Mouse (Mus musculus) liver, embryonic 13.5 days (tissue): ENCODE data around the gene Atp6v1g2. TPM values are rescaled to one million over a fixed set of nuclear protein-coding genes. Genes with fewer than 3 reads are reported as not detected.

Experiments
- ATAC-seq: fragments of 200-750 bp; cut with Nextera tagmentation; 2 replicates; pipeline ENCODE4 v1.8.0; 2017; ENCODE audit warnings: low read depth, mild to moderate bottlenecking, moderate number of reproducible peaks, moderate library complexity
- DNase-seq: peaks from one replicate; pipeline ENCODE4 v3.0.0; 2022
- H3K27ac ChIP-seq: fragments of 300-500 bp; sonication (generic); 2 replicates; pipeline ENCODE4 v1.5.1; 2015; ENCODE audit warnings: moderate library complexity, mild to moderate bottlenecking, inconsistent platforms
- H3K27me3 ChIP-seq: fragments of 300-500 bp; sonication (generic); 2 replicates; pipeline ENCODE4 v1.6.1; 2015; ENCODE audit warnings: mild to moderate bottlenecking, inconsistent platforms
- H3K36me3 ChIP-seq: fragments of 300-500 bp; sonication (generic); 2 replicates; pipeline ENCODE4 v1.6.1; 2015; ENCODE audit warnings: mild to moderate bottlenecking, inconsistent platforms
- H3K4me1 ChIP-seq: fragments of 300-500 bp; sonication (generic); replicated peaks from 2 replicates; pipeline ENCODE4 v1.6.1; 2015; ENCODE audit warnings: inconsistent platforms
- H3K4me2 ChIP-seq: fragments of 300-500 bp; sonication (generic); 2 replicates; pipeline ENCODE4 v1.6.1; 2015; ENCODE audit warnings: inconsistent platforms, mild to moderate bottlenecking, moderate library complexity
- H3K4me3 ChIP-seq: fragments of 300-500 bp; sonication (generic); replicated peaks from 2 replicates; pipeline ENCODE4 v1.5.1; 2015; ENCODE audit warnings: mild to moderate bottlenecking, inconsistent platforms
- H3K9ac ChIP-seq: fragments of 300-500 bp; sonication (generic); 2 replicates; pipeline ENCODE4 v1.6.1; 2015; ENCODE audit warnings: mild to moderate bottlenecking, inconsistent platforms
- H3K9me3 ChIP-seq: fragments of 300-500 bp; sonication (generic); replicated peaks from 2 replicates; pipeline ENCODE4 v1.6.1; 2016; ENCODE audit warnings: inconsistent platforms
- WGBS: fragments of 180-500 bp; shearing (Covaris S2); methylation state at CpG from one replicate; pipeline ENCODE4 v1.1.7; 2015; ENCODE audit not compliant: insufficient replicate concordance; 5-methylcytosine and 5-hydroxymethylcytosine counted together
- polyA plus RNA-seq: library from polyadenylated mRNA; unstranded; fragments of >200 nt; fragmentation: Nextera tagmentation; extraction: Ambion mirVana; gene quantifications from 2 replicates; pipeline ENCODE4 v1.2.1, GENCODE M21; 2015

Atp6v1g2 gene
- polyA plus RNA-seq, 1 experiment from 2014 or later: 0.76 TPM

DNA sequence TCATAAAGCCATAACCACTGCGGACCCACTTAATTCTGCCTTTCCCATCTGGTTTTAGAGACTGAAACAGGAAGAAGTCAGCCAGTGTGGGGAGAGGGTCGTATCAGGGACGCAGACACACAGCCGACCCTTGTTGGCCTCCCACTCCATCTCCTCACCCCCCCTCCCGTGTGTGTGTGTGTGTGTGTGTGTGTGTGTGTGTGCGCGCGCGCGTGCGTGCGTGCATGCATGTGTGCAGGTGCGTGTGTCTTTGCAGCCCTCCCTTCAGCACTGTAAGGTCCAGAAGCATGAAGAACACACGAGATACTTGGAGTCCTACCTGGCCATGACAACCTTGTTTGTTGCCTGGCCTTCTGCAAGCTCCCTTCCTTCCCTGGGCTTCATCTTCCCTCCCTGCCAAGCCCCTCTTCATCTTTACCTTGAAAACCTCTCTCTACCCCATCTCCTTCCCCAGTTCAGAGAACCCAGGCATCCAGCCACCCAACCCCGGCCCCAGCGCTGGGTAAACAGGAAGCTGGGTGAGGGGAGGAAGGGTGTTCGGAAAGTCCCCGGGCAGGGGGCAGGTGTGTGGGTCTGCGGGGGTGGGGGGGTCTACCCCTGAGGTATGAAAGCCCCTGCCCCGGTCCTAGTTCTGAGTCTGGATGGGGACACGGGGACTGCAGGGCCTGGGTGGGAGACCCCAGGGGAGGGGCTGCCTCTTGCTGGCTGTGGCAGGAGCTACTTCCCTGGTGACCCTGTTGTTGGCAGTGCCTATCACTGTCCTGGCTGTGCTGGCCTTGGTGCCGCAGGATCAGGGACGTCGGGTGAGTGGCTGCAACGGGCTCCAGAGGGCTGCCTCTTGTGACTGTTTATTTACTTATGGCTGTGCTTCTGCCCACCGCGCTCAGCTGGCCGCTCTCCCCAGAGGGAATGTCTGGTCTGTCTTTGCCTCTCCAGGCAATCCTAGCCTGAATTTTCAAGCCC is 39.3 kb upstream of the Atp6v1g2 start, which contains the start of gene Ltb:
Ltb (plus strand) TSS at position 559 of the 963 bp plus-strand sequence.
- H3K36me3 ChIP-seq: no peaks in the 10 kb centered on the region
- WGBS: 50% methylated on average over 28 of the region's 28 CpGs
- ATAC-seq (0 out of 2 replicates have a peak, but pooled peaks have one; percentile 10), DNase-seq (no peak)
- H3K9ac ChIP-seq: peak within 1 kb of the TSS; percentile 62
- peak within 1 kb of the TSS; percentile 80 for H3K4me2 ChIP-seq
- H3K4me1 ChIP-seq: peaks cover 42% of the 10 kb centered on the region
- no peaks in the 10 kb centered on the region for H3K9me3 ChIP-seq
- peak within 1 kb of the TSS; percentile 57 for H3K4me3 ChIP-seq
- H3K27ac ChIP-seq: no peak within 1 kb of the TSS
- H3K27me3 ChIP-seq: peaks cover 42% of the 10 kb centered on the region

- Histone ChIP-seq H3K4me2 (peak overlapping the region; percentile 80), H3K9ac (peak overlapping the region; percentile 62), H3K27ac (no peak overlapping the region), H3K4me1 (peaks cover 34% of the 10 kb centered on the region), H3K4me3 (peak overlapping the region; percentile 57), H3K9me3 (no peaks in the 10 kb centered on the region), H3K27me3 (peaks cover 51% of the 10 kb centered on the region), H3K36me3 (no peaks in the 10 kb centered on the region)
- no peak for DNase-seq
- ATAC-seq: 0 out of 2 replicates have a peak, but pooled peaks have one; percentile 17
- 35% methylated on average over 19 of the region's 19 CpGs for WGBS
These were observed 38.4 kb upstream of the Atp6v1g2 start for GRCm38 (mm10) chr17:35194844-35195630.

DNA sequence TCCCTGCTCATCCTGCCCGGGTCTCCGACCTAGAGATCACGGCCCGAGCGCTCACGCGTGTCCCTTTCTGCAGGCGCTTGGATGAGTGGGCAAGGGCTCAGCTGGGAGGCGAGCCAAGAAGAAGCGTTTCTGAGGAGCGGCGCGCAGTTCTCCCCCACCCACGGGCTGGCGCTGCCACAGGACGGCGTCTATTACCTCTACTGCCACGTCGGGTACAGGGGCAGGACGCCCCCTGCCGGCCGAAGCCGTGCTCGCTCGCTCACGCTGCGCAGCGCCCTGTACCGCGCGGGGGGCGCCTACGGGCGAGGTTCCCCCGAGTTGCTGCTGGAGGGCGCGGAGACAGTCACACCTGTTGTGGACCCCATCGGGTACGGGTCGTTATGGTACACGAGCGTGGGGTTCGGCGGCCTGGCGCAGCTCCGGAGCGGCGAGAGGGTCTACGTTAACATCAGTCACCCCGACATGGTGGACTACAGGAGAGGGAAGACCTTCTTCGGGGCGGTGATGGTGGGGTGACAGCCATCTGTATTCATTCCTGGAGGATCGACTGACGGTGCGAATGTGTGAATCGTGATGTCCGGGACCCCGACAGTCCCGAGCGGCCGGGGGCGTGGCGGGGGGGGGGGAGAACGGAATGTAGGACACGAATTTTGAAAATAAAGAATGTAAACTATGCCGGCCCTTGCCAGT is 37.7 kb upstream of the Atp6v1g2 start:
- Histone ChIP-seq H3K9me3 (no peaks in the 10 kb centered on the region), H3K4me1 (peaks cover 35% of the 10 kb centered on the region), H3K27ac (no peak overlapping the region), H3K36me3 (no peaks in the 10 kb centered on the region), H3K4me2 (peak overlapping the region; percentile 80), H3K9ac (peak overlapping the region; percentile 62), H3K27me3 (peaks cover 57% of the 10 kb centered on the region), H3K4me3 (peak overlapping the region; percentile 57)
- peak; percentile 76 for ATAC-seq
- WGBS: 2% methylated on average over 66 of the region's 66 CpGs
- peak; percentile 66 for DNase-seq

- no peak for DNase-seq
- Histone ChIP-seq H3K4me2 (peak overlapping the region; percentile 80), H3K4me1 (peaks cover 39% of the 10 kb centered on the region), H3K27me3 (peaks cover 62% of the 10 kb centered on the region), H3K4me3 (peak overlapping the region; percentile 57), H3K9ac (peak overlapping the region; percentile 62; the same call in 1 of the 2 replicates), H3K36me3 (no peaks in the 10 kb centered on the region), H3K27ac (no peak overlapping the region), H3K9me3 (no peaks in the 10 kb centered on the region)
- no peak for ATAC-seq
- 35% methylated on average over 9 of the region's 9 CpGs for WGBS
These were observed 37.2 kb upstream of the Atp6v1g2 start for GRCm38 (mm10) chr17:35196321-35196641.

DNA sequence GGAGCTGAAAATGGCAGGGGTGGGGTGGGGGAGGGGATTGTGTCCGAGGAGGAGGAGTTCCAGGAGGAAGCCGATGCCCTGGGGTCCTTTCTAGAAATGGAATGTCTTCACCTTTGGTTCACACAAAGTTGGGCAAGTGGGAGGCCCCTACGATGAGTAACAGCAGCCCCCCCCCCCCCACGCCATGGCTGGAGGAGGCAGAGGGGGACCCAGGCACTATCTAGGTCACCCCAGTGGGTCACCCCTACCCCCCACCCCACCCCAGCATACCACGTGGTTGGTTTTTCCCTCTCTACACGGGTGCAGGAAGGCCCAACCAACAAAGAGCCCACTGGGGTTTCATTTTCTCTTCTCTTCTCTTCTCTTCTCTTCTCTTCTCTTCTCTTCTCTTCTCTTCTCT is 36.3 kb upstream of the Atp6v1g2 start:
- Histone ChIP-seq H3K36me3 (no peaks in the 10 kb centered on the region), H3K4me1 (peaks cover 44% of the 10 kb centered on the region), H3K4me2 (no peak overlapping the region), H3K27me3 (peaks cover 71% of the 10 kb centered on the region), H3K9me3 (no peaks in the 10 kb centered on the region), H3K9ac (no peak overlapping the region), H3K27ac (no peak overlapping the region), H3K4me3 (no peak overlapping the region)
- DNase-seq: no peak
- WGBS: 18% methylated on average over 5 of the region's 6 CpGs
- no peak for ATAC-seq

- no peak overlapping the region for H3K9ac ChIP-seq
- no peak overlapping the region for H3K4me2 ChIP-seq
- DNase-seq: no peak
- no peaks in the 10 kb centered on the region for H3K9me3 ChIP-seq
- H3K27me3 ChIP-seq: peaks cover 80% of the 10 kb centered on the region
- WGBS: 54% methylated on average over 7 of the region's 7 CpGs
- H3K36me3 ChIP-seq: no peaks in the 10 kb centered on the region
- no peak for ATAC-seq
- no peak overlapping the region for H3K4me3 ChIP-seq
- peaks cover 44% of the 10 kb centered on the region for H3K4me1 ChIP-seq
- H3K27ac ChIP-seq: no peak overlapping the region
These were observed 35.4 kb upstream of the Atp6v1g2 start for GRCm38 (mm10) chr17:35198029-35198428.

DNA sequence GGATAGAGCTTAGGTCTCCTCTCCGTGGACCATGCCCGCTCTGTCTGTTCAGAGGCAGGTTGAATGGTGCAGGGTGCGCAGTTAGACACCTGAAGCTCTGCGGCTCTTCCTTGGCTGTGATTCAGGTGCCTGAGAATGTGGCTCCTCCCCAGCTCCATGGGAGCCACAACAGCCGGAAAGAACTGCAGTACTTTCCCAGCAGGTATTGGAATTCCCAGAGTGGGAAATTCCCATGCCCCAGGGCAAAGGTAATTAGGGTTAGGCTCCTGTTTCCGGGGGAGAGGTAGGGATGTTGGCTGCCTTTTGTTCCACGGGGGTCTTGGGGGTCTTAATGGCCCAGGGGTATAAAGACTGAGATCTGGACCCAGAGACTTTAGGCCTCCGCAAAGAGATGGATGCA is 34.5 kb upstream of the Atp6v1g2 start:
- Histone ChIP-seq H3K4me3 (no peak overlapping the region), H3K27me3 (peaks cover 85% of the 10 kb centered on the region), H3K9me3 (no peaks in the 10 kb centered on the region), H3K27ac (no peak overlapping the region), H3K4me1 (peaks cover 41% of the 10 kb centered on the region), H3K9ac (no peak overlapping the region), H3K4me2 (no peak overlapping the region), H3K36me3 (no peaks in the 10 kb centered on the region)
- 59% methylated on average over 8 of the region's 8 CpGs for WGBS
- DNase-seq (no peak), ATAC-seq (no peak)

DNA sequence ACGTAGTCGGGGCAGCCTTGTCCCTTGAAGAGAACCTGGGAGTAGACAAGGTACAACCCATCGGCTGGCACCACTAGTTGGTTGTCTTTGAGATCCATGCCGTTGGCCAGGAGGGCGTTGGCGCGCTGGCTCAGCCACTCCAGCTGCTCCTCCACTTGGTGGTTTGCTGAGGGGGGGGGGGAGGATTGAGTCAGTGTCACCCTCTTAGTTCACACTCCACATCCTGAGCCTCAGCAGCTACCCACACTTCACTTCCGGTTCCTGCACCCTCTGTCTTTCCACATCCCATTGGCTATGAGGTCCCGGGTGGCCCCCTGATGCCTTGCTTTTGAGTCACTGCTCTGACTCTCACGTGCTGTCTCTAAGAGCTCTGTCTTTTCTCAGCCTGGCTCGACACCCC is 33.1 kb upstream of the Atp6v1g2 start:
- Histone ChIP-seq H3K36me3 (no peaks in the 10 kb centered on the region), H3K4me1 (peaks cover 27% of the 10 kb centered on the region), H3K27me3 (peaks cover 85% of the 10 kb centered on the region), H3K9me3 (no peaks in the 10 kb centered on the region), H3K4me3 (no peak overlapping the region; the same call in 1 of the 2 replicates), H3K27ac (no peak overlapping the region), H3K9ac (no peak overlapping the region), H3K4me2 (peak overlapping the region; percentile 38)
- DNase-seq (no peak), ATAC-seq (0 out of 2 replicates have a peak, but pooled peaks have one; percentile 9)
- 32% methylated on average over 11 of the region's 11 CpGs for whole genome bisulfite sequencing

- H3K4me2 ChIP-seq: peak overlapping the region; percentile 38
- WGBS: 15% methylated on average over 11 of the region's 11 CpGs
- no peaks in the 10 kb centered on the region for H3K36me3 ChIP-seq
- no peak for ATAC-seq
- H3K4me1 ChIP-seq: peaks cover 20% of the 10 kb centered on the region
- peaks cover 78% of the 10 kb centered on the region for H3K27me3 ChIP-seq
- H3K27ac ChIP-seq: no peak overlapping the region
- peak overlapping the region; percentile 41 for H3K4me3 ChIP-seq
- no peaks in the 10 kb centered on the region for H3K9me3 ChIP-seq
- DNase-seq: no peak
- no peak overlapping the region for H3K9ac ChIP-seq
These were observed 32.3 kb upstream of the Atp6v1g2 start for GRCm38 (mm10) chr17:35201128-35201527.

DNA sequence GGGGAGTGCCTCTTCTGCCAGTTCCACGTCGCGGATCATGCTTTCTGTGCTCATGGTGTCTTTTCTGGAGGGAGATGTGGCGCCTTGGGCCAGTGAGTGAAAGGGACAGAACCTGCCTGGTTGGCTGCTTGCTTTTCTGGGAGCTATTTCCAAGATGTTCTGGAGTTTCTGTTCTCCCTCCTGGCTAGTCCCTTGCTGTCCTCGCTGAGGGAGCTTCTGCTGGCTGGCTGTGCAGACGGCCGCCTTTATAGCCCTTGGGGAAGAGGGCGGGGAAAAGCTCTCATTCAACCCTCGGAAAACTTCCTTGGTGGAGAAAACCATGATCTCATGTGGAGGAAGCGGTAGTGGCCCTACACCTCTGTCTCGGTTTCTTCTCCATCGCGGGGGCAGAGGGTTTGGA is 31.7 kb upstream of the Atp6v1g2 start, which contains the start of gene Tnf:
Tnf (minus strand) TSS at position 221 of the 400 bp plus-strand sequence.
- DNase-seq: no peak
- Histone ChIP-seq H3K9me3 (no peaks in the 10 kb centered on the region), H3K4me3 (peak within 1 kb of the TSS; percentile 41), H3K27me3 (peaks cover 72% of the 10 kb centered on the region), H3K9ac (no peak within 1 kb of the TSS), H3K27ac (no peak within 1 kb of the TSS), H3K4me1 (peaks cover 14% of the 10 kb centered on the region), H3K36me3 (no peaks in the 10 kb centered on the region), H3K4me2 (peak within 1 kb of the TSS; percentile 38)
- 10% methylated on average over 13 of the region's 13 CpGs for WGBS
- no peak for ATAC-seq
